Mouse (Mus musculus): ENCODE data around the gene Fam117a. TPM values are rescaled to one million over a fixed set of nuclear protein-coding genes. Genes with fewer than 3 reads are reported as not detected.

Fam117a gene
- total and polyA plus RNA-seq, 3 experiments: 30.9 to 159 (median 105) TPM

- Histone ChIP-seq H3K27me3 (ENCODE audit: insufficient read depth, low read length) (peaks cover 16% of the 10 kb centered on the region), H3K4me1 (ENCODE audit: insufficient read depth, low read depth, low read length) (peaks cover 37% of the 10 kb centered on the region), H3K4me3 (ENCODE audit: low read depth, low read length) (no peak overlapping the region), H3K9me3 (replicated peaks) (no peaks in the 10 kb centered on the region), H3K36me3 (replicated peaks) (peaks cover 9% of the 10 kb centered on the region)
- ATAC-seq (ENCODE audit: extremely low read depth, insufficient number of reproducible peaks, low FRiP score, poor library complexity, severe bottlenecking) (no peak), DNase-seq (ENCODE audit: low spot score) (no peak)
- TF ChIP-seq GATA1 (IDR thresholded peaks at IDR 0.05; ENCODE audit: borderline replicate concordance, low read length) (no peak), CTCF (IDR thresholded peaks at IDR 0.05; ENCODE audit: low read depth, low read length) (no peak), POLR2AphosphoS5 (IDR thresholded peaks at IDR 0.05; ENCODE audit: insufficient replicate concordance, low read depth, low read length) (no peak), TAL1 (conservative IDR thresholded peaks at IDR 0.05; ENCODE audit: low read depth, low read length) (no peak), GATA2 (IDR thresholded peaks at IDR 0.05; ENCODE audit: borderline replicate concordance, low read depth, low read length) (no peak)
These were observed 75.8 kb downstream of the Fam117a start for GRCm38 (mm10) chr11:95412615-95413014.

- no peaks in the 10 kb centered on the region for H3K9me3 ChIP-seq (replicated peaks)
- DNase-seq (ENCODE audit: low spot score) (peak; percentile 57), ATAC-seq (ENCODE audit: extremely low read depth, insufficient number of reproducible peaks, low FRiP score, poor library complexity, severe bottlenecking) (peak; percentile 73)
- peaks cover 39% of the 10 kb centered on the region for H3K4me1 ChIP-seq (ENCODE audit: insufficient read depth, low read depth, low read length)
- peaks cover 13% of the 10 kb centered on the region for H3K27me3 ChIP-seq (ENCODE audit: insufficient read depth, low read length)
- H3K4me3 ChIP-seq (ENCODE audit: low read depth, low read length): peak within 1 kb of the TSS; percentile 78
- TF ChIP-seq TAL1 (conservative IDR thresholded peaks at IDR 0.05; ENCODE audit: low read depth, low read length) (no peak), GATA1 (IDR thresholded peaks at IDR 0.05; ENCODE audit: borderline replicate concordance, low read length) (no peak), CTCF (IDR thresholded peaks at IDR 0.05; ENCODE audit: low read depth, low read length) (no peak), GATA2 (IDR thresholded peaks at IDR 0.05; ENCODE audit: borderline replicate concordance, low read depth, low read length) (no peak), POLR2AphosphoS5 (IDR thresholded peaks at IDR 0.05; ENCODE audit: insufficient replicate concordance, low read depth, low read length) (no peak)
- H3K36me3 ChIP-seq (replicated peaks): peaks cover 16% of the 10 kb centered on the region
These were observed 77.1 kb downstream of the Fam117a start, which contains the start of gene Spop for GRCm38 (mm10) chr11:95413641-95414535. Gene Spop (plus strand): TSS chr11:95414080.

GRCm38 (mm10) chr11:95414536-95415161 lies 77.8 kb downstream of the Fam117a start:
- H3K36me3 ChIP-seq (replicated peaks): peaks cover 23% of the 10 kb centered on the region
- peak overlapping the region; percentile 78 for H3K4me3 ChIP-seq (ENCODE audit: low read depth, low read length)
- H3K27me3 ChIP-seq (ENCODE audit: insufficient read depth, low read length): peaks cover 10% of the 10 kb centered on the region
- peak; percentile 89 for DNase-seq (ENCODE audit: low spot score)
- peaks cover 39% of the 10 kb centered on the region for H3K4me1 ChIP-seq (ENCODE audit: insufficient read depth, low read depth, low read length)
- H3K9me3 ChIP-seq (replicated peaks): no peaks in the 10 kb centered on the region
- peak; percentile 71 for ATAC-seq (ENCODE audit: extremely low read depth, insufficient number of reproducible peaks, low FRiP score, poor library complexity, severe bottlenecking)
- TF ChIP-seq CTCF (IDR thresholded peaks at IDR 0.05; ENCODE audit: low read depth, low read length): no peak
- no peak for TF ChIP-seq GATA1 (IDR thresholded peaks at IDR 0.05; ENCODE audit: borderline replicate concordance, low read length)
- TF ChIP-seq GATA2 (IDR thresholded peaks at IDR 0.05; ENCODE audit: borderline replicate concordance, low read depth, low read length): no peak
- TF ChIP-seq TAL1 (conservative IDR thresholded peaks at IDR 0.05; ENCODE audit: low read depth, low read length): no peak
- no peak for TF ChIP-seq POLR2AphosphoS5 (IDR thresholded peaks at IDR 0.05; ENCODE audit: insufficient replicate concordance, low read depth, low read length)

- H3K9me3 ChIP-seq (replicated peaks): no peaks in the 10 kb centered on the region
- ATAC-seq (ENCODE audit: extremely low read depth, insufficient number of reproducible peaks, low FRiP score, poor library complexity, severe bottlenecking): no peak
- H3K4me3 ChIP-seq (ENCODE audit: low read depth, low read length): peak overlapping the region; percentile 6; the same call in 1 of the 2 replicates
- H3K36me3 ChIP-seq (replicated peaks): peaks cover 30% of the 10 kb centered on the region
- TF ChIP-seq GATA2 (IDR thresholded peaks at IDR 0.05; ENCODE audit: borderline replicate concordance, low read depth, low read length): no peak
- no peak for TF ChIP-seq CTCF (IDR thresholded peaks at IDR 0.05; ENCODE audit: low read depth, low read length)
- TF ChIP-seq TAL1 (conservative IDR thresholded peaks at IDR 0.05; ENCODE audit: low read depth, low read length): no peak
- TF ChIP-seq GATA1 (IDR thresholded peaks at IDR 0.05; ENCODE audit: borderline replicate concordance, low read length): no peak
- no peak for TF ChIP-seq POLR2AphosphoS5 (IDR thresholded peaks at IDR 0.05; ENCODE audit: insufficient replicate concordance, low read depth, low read length)
- no peak for DNase-seq (ENCODE audit: low spot score)
- peaks cover 39% of the 10 kb centered on the region for H3K4me1 ChIP-seq (ENCODE audit: insufficient read depth, low read depth, low read length)
- peaks cover 9% of the 10 kb centered on the region for H3K27me3 ChIP-seq (ENCODE audit: insufficient read depth, low read length)
These were observed 79.1 kb downstream of the Fam117a start for GRCm38 (mm10) chr11:95415931-95416330.

GRCm38 (mm10) chr11:95417341-95417740 lies 80.5 kb downstream of the Fam117a start:
- peaks cover 36% of the 10 kb centered on the region for H3K4me1 ChIP-seq (ENCODE audit: insufficient read depth, low read depth, low read length)
- ATAC-seq (ENCODE audit: extremely low read depth, insufficient number of reproducible peaks, low FRiP score, poor library complexity, severe bottlenecking): no peak

More at GRCm38 (mm10) chr11:95417341-95417740, 80.5 kb downstream of the Fam117a start:
- peaks cover 36% of the 10 kb centered on the region for H3K36me3 ChIP-seq (replicated peaks)
- TF ChIP-seq CTCF (IDR thresholded peaks at IDR 0.05; ENCODE audit: low read depth, low read length): no peak
- TF ChIP-seq GATA1 (IDR thresholded peaks at IDR 0.05; ENCODE audit: borderline replicate concordance, low read length): no peak
- TF ChIP-seq POLR2AphosphoS5 (IDR thresholded peaks at IDR 0.05; ENCODE audit: insufficient replicate concordance, low read depth, low read length): no peak
- no peak for TF ChIP-seq TAL1 (conservative IDR thresholded peaks at IDR 0.05; ENCODE audit: low read depth, low read length)
- TF ChIP-seq GATA2 (IDR thresholded peaks at IDR 0.05; ENCODE audit: borderline replicate concordance, low read depth, low read length): no peak
- H3K4me3 ChIP-seq (ENCODE audit: low read depth, low read length): no peak overlapping the region
- H3K9me3 ChIP-seq (replicated peaks): no peaks in the 10 kb centered on the region
- DNase-seq (ENCODE audit: low spot score): no peak
- H3K27me3 ChIP-seq (ENCODE audit: insufficient read depth, low read length): peaks cover 3% of the 10 kb centered on the region

Measured in G1E (cell line).